Mouse (Mus musculus) C2C12 (cell line): ENCODE results near the gene Tdrd9.

ENCODE experiments used
- CTCF ChIP-seq: IDR thresholded peaks from one replicate; pipeline ENCODE4 v1.5.1; 2011; ENCODE audit not compliant: control insufficient read depth, insufficient read depth, insufficient read length
- FOSL1 ChIP-seq: IDR thresholded peaks from one replicate; pipeline ENCODE4 v1.8.0; 2011; ENCODE audit warnings: mild to moderate bottlenecking, low read length; ENCODE audit not compliant: poor library complexity, insufficient read depth, severe bottlenecking
- MAX ChIP-seq: IDR thresholded peaks from one replicate; pipeline ENCODE4 v1.6.1; 2011; ENCODE audit warnings: mild to moderate bottlenecking, control low read depth
- MYOD1 ChIP-seq: IDR thresholded peaks from one replicate; pipeline ENCODE4 v1.6.1; 2011; ENCODE audit warnings: low read depth; ENCODE audit not compliant: control insufficient read depth, insufficient read length
- USF1 ChIP-seq: IDR thresholded peaks from one replicate; pipeline ENCODE4 v1.6.1; 2011; ENCODE audit warnings: low read depth, mild to moderate bottlenecking, control low read depth, moderate library complexity

- TF ChIP-seq CTCF = no peak
- no peak for TF ChIP-seq MYOD1
- TF ChIP-seq USF1 = no peak
- no peak for TF ChIP-seq FOSL1
- TF ChIP-seq MAX = no peak
Measured at GRCm38 (mm10) chr12:112023306-112023705, 51.9 kb downstream of the Tdrd9 start.
